Mouse (Mus musculus): ENCODE data around the gene Cuedc1.

Gene Cuedc1

DNA sequence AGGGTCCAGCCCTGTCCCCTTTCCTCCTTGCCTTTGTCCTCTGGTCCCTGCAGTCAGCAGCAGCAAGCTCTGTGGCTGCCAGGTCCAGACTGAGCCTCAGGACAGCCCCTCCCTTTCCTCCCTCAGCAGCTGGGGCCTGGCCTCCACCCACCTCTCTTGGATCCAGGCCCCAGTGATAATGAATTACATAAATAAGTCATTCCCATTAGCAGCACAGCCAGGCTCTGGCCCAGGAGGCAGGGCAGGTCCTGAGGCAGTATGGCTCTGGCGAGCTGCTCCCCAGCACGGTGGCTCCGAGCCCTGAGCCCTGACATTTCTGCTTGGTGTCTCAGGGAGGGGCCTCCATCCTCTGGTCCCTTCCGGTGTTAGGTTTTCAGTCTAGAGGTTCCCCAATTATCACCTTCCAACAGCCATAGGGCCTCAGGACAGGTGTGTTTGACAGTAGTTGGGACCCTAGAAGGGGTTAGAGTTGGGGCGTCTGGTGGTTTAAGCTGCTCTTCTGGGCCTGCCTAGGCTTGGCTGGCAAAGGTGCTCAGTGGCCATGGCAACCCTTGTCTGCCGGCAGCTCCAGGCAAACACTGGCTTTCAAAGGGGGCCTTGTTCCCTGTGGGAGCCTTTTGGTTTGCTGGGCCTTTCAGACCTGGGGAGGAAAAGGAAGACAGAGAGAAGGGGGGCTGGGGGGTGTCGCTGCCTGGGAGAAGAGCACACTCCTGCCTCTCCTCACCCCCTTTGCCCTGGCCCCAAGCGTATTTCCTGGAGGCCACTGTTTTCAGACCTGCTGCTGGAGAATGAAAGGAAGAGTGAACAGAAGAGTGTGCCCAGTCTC, 21.2 kb downstream of the Cuedc1 start:
- DNase-seq (ENCODE audit: low spot score), result no peak

GRCm38 (mm10) chr11:88122545-88122944, 24.7 kb downstream of the Cuedc1 start:
- DNase-seq (ENCODE audit: low spot score), result no peak

DNA sequence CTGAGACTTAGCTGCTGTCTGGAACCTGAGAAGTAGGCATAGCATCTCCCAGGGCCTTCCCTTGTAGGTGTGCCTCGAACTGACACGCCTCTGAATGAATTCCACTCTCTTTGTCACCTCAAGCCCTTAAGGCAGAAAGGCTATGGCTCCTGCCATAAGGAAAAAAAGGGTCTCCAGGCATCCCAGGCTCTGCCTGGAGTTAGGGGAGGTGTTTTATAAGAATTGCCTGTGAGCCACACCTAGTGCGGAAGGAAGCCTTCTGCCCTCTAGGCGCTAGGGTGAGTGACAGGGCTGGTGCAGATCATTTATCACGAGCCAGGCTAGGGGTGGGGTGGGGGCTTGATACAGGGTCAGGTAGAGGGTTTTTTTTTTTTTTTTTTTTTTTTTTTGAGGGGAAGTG, 25.2 kb downstream of the Cuedc1 start:
- no peak for DNase-seq (ENCODE audit: low spot score)

GRCm38 (mm10) chr11:88123731-88124130, 25.9 kb downstream of the Cuedc1 start:
- DNase-seq (ENCODE audit: low spot score), result no peak

DNA sequence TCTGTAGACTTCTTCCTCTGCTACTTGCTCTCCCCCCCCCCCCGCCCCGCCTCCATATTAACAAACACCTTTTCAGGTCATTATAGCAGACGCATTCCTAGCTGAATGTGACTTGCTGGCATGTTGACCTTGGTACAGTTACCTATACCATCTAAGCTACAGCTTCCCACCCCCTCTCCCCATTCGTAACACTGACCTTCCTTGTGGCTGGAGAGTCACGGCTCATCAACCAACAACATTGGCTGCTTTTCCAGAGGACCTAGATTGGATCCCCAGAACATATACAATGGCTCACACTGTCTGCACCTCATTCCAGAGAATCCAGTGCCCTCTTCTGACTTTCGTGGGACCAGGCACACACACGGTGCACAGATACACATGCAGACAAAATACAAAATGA, 27.6 kb downstream of the Cuedc1 start:
- no peak for DNase-seq (ENCODE audit: low spot score)

GRCm38 (mm10) chr11:88126306-88126793, 28.5 kb downstream of the Cuedc1 start:
- no peak for DNase-seq (ENCODE audit: low spot score)

- no peak for DNase-seq (ENCODE audit: low spot score)
These were observed 30.6 kb downstream of the Cuedc1 start for GRCm38 (mm10) chr11:88128461-88128860.

- DNase-seq (ENCODE audit: low spot score), result no peak
These were observed 31.4 kb downstream of the Cuedc1 start for GRCm38 (mm10) chr11:88129281-88129680.

- DNase-seq (ENCODE audit: low spot score), result no peak
These were observed 32.1 kb downstream of the Cuedc1 start for GRCm38 (mm10) chr11:88129935-88130334.

- peak; percentile 67 for DNase-seq (ENCODE audit: low spot score)
These were observed 34.0 kb downstream of the Cuedc1 start for GRCm38 (mm10) chr11:88131847-88132246.

DNA sequence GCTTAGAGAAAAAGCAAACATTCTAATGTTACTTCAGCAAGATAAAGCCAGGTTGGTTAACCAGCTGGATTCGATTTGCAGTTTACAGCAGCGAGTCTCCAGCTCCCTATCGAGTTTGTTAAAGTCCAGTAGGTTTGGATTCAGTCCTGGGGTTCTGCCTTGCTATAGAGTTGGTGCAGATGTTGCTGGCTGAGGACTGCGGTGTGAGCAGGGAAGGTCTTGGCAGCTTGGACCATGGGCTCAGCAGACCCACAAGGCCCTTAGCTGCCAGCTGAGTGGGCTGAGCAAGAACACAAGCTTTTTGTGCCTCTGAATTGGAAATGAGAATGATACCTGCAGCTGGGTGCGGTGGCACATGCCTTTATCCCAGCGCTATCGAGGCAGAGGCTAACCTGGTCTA, 37.4 kb downstream of the Cuedc1 start:
- no peak for DNase-seq (ENCODE audit: low spot score)

DNA sequence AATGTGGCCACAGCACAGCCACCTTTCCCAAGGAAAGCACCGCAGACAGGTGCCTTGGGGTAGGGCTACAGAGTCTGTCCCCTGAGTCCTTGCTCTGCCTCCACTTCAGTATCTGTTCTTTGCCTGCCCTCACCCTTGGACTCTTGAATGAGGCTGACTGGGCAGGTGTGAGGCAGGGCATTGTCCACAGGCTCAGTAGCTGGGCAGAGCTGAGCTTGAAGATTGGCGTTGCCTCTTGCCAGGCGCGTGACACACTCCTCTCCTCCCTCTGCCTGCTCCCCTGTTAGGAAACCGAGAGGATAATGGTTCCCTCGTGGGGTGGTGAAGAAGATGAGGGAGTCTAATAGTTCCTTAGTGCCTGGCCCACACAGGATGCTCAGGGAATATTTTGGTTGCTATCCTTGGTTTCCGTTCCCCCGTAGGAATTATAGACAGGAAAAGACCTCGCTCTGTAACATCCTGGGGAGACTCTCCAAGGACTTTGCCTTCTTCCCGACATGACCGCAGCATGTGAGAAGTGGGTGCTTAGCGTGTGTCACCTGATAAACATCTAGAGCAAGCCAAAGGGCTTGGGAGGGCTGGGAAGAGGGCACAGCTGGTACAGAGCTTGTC, 40.1 kb downstream of the Cuedc1 start:
- no peak for DNase-seq (ENCODE audit: low spot score)

DNA sequence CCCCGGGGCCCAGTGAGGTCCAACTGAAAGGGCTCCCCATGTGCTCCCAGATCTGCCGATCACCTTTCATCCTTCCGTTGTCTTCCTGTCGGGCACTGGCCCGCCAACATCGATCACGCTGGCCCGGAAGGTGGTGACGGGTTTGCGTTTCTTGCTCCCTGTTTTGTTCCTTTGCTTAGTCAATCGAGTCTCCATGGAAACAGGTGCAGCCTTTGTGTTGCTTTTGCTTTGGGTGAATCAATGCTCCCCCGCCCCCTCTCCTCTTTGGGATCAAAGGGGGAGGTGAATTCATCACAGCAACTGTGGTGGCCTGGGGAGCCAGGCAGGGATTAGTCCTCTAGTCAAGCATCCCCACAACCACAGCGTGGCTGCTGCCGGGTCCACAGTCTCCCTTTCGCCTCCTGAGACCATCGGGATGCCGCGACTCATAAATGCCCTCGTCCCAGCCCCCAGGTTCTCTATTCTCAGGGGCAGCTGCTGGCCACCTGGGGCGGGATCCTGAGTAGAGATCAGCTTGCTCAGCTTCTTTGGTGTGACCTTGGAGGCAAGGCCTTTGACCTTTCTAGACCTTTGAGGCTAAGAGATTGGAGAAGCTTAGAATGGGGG, 41.5 kb downstream of the Cuedc1 start:
- DNase-seq (ENCODE audit: low spot score), result no peak

DNA sequence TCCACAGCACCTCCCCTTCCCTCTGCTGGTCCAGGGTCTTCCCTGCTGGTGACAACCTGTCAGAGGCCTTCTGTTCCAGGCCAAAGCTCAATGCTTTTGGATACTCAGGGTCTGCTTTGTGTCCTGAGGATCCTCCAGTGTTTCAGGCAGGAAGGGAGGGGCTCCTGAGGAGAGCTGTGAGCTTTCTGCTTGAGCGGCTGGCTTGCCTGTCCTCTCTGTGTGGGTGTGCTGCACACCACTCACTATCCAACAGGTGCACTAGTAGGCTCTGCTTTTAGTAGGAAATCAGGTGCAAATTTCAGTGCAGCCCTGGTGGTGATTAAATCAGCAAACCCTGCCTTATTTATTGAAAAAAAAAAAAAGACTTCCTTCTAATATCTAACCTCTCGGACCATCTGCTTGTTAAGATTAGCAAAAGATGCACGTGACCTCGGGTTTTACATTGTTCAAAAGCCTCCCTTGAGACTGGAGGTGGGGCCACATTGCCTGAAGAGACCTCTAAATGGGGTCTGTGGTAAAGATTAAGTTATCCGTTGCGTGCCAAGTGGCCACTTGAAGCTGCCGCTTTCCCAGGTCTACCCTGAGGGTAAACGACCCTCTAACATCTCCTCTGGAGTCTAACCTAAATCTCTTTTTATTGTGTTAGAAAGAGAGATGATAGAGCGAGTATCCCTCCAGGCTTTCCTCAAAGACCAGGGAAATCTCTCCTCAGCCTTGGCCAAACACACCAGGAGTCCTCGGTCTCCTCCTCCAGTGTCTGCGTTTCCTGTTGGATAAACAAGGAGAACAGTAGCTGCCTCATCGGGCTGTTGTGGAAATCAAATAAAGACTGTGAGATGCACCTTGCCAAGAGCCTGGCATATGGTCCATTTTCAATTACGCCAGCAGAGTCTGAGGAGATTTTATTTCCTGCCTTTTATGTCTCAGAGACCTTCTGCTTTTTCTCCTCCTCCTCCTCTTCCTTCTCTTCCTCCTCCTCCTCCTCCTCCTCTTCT, 42.5 kb downstream of the Cuedc1 start:
- no peak for DNase-seq (ENCODE audit: low spot score)

GRCm38 (mm10) chr11:88142362-88142761, 44.5 kb downstream of the Cuedc1 start:
- no peak for DNase-seq (ENCODE audit: low spot score)

GRCm38 (mm10) chr11:88144100-88144499, 46.2 kb downstream of the Cuedc1 start:
- no peak for DNase-seq (ENCODE audit: low spot score)

DNA sequence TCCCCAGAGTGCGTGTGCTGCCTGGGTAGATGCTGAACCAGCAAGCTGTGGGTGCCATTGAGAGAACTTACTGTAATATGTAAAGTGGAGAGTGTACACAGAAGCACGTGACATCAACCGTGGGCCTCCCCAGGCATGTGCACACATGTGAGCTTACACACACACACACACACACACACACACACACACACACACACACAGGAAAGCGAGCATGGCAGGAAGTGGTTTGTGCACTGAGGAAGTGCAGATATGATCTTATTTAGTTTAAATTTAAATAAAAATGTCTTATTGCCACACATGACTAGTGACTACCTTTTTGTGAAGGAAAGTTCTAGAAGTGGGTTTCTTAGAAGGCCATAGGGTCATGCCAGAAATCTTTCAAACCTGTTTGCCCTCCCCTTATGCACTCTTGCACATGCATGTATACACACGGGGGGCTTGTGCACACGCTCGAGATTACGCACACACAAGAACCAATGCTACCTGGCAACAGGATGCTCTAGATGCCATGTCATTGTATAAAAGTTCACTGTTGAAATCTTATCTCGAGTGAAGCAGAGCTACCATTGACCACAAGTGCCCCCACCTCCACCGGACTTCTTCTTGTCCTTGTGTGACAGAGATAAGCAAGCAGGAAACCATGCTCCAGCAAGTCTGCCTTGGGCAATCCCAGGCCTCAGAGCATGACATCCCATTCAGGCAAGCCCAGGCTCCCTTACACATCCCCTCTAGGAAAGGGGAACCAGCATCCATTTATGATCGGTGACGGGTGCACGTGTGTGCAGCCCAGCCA, 47.6 kb downstream of the Cuedc1 start:
- DNase-seq (ENCODE audit: low spot score), result peak; percentile 85

GRCm38 (mm10) chr11:88146264-88147060, 48.6 kb downstream of the Cuedc1 start:
- DNase-seq (ENCODE audit: low spot score), result no peak

DNA sequence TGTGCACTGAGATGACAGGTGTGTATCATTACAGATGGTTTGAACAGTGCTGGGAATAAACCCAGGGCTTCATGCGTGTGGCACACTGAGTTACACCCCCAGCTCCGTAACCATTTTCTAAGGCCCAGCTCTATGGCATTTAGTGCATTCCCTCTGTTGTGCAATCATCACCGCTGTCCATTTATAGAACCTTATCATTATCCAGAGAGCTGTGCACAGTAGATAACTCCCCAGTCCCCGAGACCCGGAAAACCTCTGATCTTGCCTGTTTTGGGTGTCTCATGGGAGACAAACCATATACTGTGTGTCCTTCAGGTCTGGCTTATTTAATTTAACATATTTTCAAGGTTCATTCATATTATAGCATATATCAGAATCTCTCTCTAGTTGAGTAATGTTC, 49.5 kb downstream of the Cuedc1 start:
- DNase-seq (ENCODE audit: low spot score), result no peak

DNA sequence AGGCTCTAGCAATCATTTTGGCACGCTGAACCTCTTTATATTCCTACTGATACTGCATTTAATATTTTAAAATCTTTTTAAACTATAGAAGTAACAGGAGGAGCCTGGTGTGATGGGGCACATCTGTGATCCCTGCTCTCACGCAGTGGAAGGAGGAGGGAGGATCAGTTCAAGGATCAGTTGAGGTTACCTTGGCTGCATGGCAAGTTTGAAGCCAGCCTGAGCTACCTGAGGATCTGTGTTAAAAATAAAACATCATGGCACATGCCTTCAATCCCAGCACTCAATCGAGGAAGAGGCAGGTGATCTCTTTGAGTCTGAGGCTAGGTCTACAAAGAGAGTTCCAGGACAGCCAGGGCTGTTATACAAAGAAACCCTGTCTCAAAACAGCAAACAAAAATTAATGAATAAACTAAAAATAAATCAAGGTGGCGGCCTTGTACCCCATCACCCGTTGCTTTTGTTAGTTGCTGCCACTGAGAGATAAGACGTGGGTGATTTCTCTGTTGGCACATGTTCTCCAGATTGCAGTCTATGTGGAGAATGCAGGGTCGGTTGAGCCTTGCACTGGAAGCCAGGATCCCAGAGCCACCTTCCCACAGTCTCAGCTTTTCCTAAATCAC, 50.3 kb downstream of the Cuedc1 start:
- no peak for DNase-seq (ENCODE audit: low spot score)
